Mouse (Mus musculus): Measurements from ENCODE around the gene Commd1. TPM values are rescaled to one million over a fixed set of nuclear protein-coding genes. Genes with fewer than 3 reads are reported as not detected.

The Commd1 gene
- polyA plus RNA-seq, 1 experiment from 2014 or later: 388 TPM

DNA sequence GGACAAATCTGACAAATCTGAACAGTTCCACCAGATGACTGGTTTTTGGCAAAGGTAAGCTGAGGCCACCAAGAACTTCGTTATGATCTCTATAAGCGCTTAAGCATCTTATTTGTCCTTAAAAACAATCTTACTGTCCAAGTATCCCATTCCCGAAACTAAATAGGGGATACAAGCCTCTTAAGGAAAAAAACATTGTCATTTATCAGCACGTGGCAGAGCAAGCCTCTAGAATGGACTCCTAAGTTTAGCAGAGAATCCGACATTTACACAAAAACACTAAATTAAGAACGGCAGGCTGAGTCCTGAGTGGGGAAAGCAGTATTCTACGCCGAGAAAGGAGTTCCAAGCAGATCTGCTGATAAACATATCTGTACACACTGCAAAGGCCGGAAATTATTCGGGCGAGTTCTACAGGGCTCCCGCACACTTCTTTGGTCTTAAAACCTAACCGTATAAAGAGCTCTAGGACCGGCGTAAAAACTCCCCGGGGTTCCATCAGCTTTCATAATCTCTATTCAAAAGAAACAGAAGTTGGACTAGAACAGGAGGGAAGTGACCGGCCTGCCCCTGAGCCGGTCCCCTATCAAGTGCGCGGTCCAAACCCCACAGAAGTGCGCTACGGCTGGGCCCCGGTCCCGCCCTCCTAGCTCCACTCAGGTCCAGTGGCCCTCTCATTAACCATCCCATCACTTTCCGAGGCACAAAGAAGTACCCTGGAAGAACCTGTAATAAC, 124.3 kb downstream of the Commd1 start:
- WGBS: 20% methylated on average over 25 of the region's 25 CpGs
- H3K4me3 ChIP-seq (replicated peaks): peak overlapping the region; percentile 73
- H3K27ac ChIP-seq: no peak overlapping the region
- H3K36me3 ChIP-seq: no peaks in the 10 kb centered on the region
- H3K4me1 ChIP-seq (replicated peaks): peaks cover 20% of the 10 kb centered on the region
- H3K27me3 ChIP-seq: peaks cover 50% of the 10 kb centered on the region
- ATAC-seq (ENCODE audit: insufficient number of reproducible peaks, insufficient read depth, low FRiP score, low TSS enrichment, low read depth): no peak
- peak overlapping the region; percentile 71; the same call in 1 of the 2 replicates for H3K9ac ChIP-seq (replicated peaks)
- H3K9me3 ChIP-seq: no peaks in the 10 kb centered on the region
- peak overlapping the region; percentile 98 for H3K4me2 ChIP-seq

DNA sequence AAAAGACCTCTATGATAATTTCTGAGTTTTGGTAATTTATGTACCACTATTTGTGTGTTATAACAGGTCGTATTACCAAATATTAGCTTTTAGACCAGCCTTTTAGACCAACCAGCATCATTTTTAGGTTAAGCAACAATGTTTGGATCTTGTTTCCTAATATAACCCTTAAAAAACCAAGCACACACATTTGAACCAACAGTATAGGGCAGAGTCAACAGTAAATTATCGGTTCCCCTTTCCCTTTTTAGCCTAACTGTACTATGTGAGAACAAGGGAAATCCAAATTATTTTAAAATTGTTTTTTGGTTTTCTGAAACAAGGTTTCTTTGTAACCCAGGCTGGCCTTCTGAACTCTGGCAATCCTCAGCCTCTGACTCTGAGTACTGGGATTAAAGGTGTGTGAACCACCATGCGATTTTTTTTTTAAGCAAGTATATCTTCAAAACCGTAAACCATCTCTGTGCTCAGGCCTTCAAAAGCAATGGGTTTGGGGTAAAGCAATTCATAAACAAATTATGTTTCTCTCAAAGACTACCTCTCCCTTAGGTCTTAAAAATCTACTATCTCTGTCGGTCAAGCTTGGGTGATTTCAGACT, 125.0 kb downstream of the Commd1 start:
- no peak overlapping the region for H3K4me3 ChIP-seq (replicated peaks)
- H3K9ac ChIP-seq (replicated peaks): no peak overlapping the region
- H3K4me2 ChIP-seq: no peak overlapping the region
- no peaks in the 10 kb centered on the region for H3K36me3 ChIP-seq
- H3K27ac ChIP-seq: no peak overlapping the region
- no peaks in the 10 kb centered on the region for H3K9me3 ChIP-seq
- H3K27me3 ChIP-seq: peaks cover 46% of the 10 kb centered on the region
- H3K4me1 ChIP-seq (replicated peaks): peaks cover 20% of the 10 kb centered on the region
- WGBS: 76% methylated on average over 5 of the region's 5 CpGs
- ATAC-seq (ENCODE audit: insufficient number of reproducible peaks, insufficient read depth, low FRiP score, low TSS enrichment, low read depth): no peak

DNA sequence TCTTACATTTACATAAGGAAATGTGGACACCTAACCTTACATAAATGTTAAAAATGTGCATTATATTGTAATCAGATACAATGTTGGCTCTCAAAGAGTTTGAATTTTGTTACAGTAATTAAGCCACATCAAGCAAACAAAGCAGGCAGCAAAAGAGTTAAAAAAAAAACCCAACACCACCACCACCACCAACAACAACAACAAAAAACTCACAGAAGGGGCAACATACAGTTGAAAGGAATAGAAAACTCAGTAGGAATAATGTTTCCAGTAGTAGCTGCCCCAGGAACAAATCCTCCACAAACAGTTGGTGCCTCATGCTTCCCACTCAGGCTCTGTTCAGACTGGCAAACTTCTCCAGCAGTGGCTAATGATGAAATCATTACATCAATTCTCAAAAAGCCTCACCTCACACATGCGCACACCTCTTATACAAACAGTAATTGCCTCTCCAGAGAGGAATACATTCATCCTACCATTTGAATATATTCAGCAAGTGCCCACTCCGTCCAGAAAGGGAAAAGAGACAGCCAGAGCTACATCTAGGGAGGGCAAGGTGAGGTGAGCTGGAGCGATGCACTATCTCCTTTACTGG, 125.7 kb downstream of the Commd1 start:
- Histone ChIP-seq H3K4me3 (replicated peaks) (no peak overlapping the region), H3K27me3 (peaks cover 39% of the 10 kb centered on the region), H3K27ac (no peak overlapping the region), H3K4me2 (no peak overlapping the region), H3K4me1 (replicated peaks) (peaks cover 20% of the 10 kb centered on the region), H3K9me3 (no peaks in the 10 kb centered on the region), H3K9ac (replicated peaks) (no peak overlapping the region), H3K36me3 (no peaks in the 10 kb centered on the region)
- 88% methylated on average over 3 of the region's 3 CpGs for whole genome bisulfite sequencing
- ATAC-seq (ENCODE audit: insufficient number of reproducible peaks, insufficient read depth, low FRiP score, low TSS enrichment, low read depth): no peak

DNA sequence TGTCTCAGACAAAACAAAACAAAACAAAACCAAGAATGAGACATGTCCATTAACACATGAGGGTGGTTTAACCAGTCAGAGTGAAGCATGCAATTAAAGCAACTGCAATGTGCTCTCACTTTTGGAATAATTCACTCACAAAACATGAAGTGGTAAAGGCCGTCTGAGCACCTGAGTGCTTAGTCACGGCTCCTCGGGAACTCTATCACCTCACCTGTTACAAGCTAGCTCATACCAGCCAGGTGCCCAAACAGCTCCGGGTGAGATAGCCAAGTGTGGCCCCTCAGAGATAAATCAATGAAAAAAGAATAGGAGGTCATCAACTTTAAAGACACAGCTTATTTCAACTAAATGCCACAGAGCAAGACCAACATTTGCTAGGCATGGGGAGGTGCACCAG, 127.6 kb downstream of the Commd1 start:
- Histone ChIP-seq H3K9ac (replicated peaks) (no peak overlapping the region), H3K4me1 (replicated peaks) (peaks cover 13% of the 10 kb centered on the region), H3K27me3 (peaks cover 28% of the 10 kb centered on the region), H3K36me3 (no peaks in the 10 kb centered on the region), H3K4me3 (replicated peaks) (no peak overlapping the region), H3K9me3 (no peaks in the 10 kb centered on the region), H3K4me2 (no peak overlapping the region), H3K27ac (no peak overlapping the region)
- WGBS: 81% methylated on average over 4 of the region's 4 CpGs
- ATAC-seq (ENCODE audit: insufficient number of reproducible peaks, insufficient read depth, low FRiP score, low TSS enrichment, low read depth): no peak

DNA sequence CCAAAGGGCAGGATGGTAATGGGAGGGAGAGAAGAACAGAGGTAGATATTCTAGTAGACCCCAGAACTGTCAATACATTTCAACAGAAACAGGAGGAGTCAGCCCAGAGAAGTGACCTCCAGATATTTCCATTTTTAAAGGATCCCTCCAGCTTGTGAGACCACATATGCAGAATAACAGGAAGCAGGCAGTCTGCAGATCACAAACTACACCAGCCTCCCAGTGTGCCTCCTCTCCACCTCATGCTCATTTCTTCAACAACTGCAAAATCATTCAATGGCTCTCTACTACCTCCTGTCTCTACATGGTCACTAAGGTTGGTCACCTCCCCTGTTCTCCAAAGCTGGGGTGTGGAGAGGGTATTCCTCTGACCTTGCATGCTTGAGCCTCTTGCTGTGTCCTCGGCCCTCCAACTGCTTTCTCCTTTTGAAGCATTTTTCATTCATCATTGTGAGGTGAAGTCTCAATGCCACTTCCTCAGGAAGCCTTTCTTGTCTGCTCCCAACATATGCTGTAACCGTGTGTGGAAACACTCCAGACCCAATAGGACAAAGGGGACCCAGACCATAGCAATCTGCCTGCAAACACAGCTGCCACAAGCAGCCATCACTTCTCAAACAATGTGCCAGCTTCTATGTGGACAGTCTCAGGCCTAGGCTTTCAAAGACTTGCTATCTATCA, 128.6 kb downstream of the Commd1 start:
- H3K4me2 ChIP-seq: no peak overlapping the region
- H3K4me3 ChIP-seq (replicated peaks): no peak overlapping the region
- 65% methylated on average over 2 of the region's 2 CpGs for WGBS
- H3K9me3 ChIP-seq: no peaks in the 10 kb centered on the region
- no peak for ATAC-seq (ENCODE audit: insufficient number of reproducible peaks, insufficient read depth, low FRiP score, low TSS enrichment, low read depth)
- H3K27ac ChIP-seq: no peak overlapping the region
- no peak overlapping the region for H3K9ac ChIP-seq (replicated peaks)
- peaks cover 21% of the 10 kb centered on the region for H3K27me3 ChIP-seq
- peaks cover 9% of the 10 kb centered on the region for H3K4me1 ChIP-seq (replicated peaks)
- H3K36me3 ChIP-seq: no peaks in the 10 kb centered on the region

DNA sequence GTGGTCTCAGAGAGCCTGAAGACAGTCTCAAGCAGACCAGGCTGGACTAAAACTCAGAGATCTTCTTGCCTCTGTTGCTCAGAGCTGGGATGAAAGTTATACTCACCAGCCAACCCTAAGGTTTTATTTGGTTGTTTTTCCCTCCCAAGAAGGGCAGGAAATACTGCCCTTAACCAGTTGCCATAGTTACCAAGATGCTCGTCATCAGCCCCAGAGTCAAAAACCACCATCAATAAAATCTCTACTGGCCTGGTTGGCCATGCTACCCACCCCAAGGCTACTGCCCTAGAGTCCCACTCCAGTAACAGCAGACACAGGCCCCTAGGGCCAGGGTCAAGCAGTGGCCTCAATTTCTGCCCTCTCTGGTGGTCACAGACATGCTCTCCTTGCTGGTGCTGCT, 129.7 kb downstream of the Commd1 start:
- Histone ChIP-seq H3K4me1 (replicated peaks) (peaks cover 4% of the 10 kb centered on the region; the same call in 1 of the 2 replicates), H3K4me2 (no peak overlapping the region), H3K27ac (no peak overlapping the region)

DNA sequence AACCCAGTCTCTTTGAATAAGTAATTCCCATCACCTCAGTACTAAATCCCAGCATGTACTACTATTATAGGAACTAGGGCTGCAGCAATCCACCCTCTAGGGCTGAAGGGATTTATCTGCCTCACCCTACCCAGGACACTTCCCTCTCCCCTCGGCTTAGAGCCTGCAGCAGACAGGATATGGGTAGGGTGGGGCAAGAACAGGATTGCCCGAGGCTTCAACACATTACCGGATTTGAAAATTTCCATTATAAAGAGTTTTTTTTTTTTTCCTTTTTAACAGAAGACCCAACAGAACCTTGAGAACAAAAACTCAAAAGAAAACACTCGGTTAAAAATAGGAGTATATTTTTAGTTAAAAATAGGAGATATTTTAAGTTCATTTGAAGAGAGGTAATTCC, 130.8 kb downstream of the Commd1 start:
- no peak for ATAC-seq (ENCODE audit: insufficient number of reproducible peaks, insufficient read depth, low FRiP score, low TSS enrichment, low read depth)
- Histone ChIP-seq H3K36me3 (no peaks in the 10 kb centered on the region), H3K27ac (no peak overlapping the region), H3K4me2 (no peak overlapping the region), H3K4me1 (replicated peaks) (peaks cover 6% of the 10 kb centered on the region; the same call in 1 of the 2 replicates), H3K4me3 (replicated peaks) (no peak overlapping the region), H3K27me3 (peaks cover under 1% of the 10 kb centered on the region; the same call in 1 of the 2 replicates), H3K9me3 (no peaks in the 10 kb centered on the region), H3K9ac (replicated peaks) (no peak overlapping the region)
- WGBS: 56% methylated on average over 4 of the region's 4 CpGs

More for the DNA sequence above, 129.7 kb downstream of the Commd1 start:
- no peak for ATAC-seq (ENCODE audit: insufficient number of reproducible peaks, insufficient read depth, low FRiP score, low TSS enrichment, low read depth)
- peaks cover 10% of the 10 kb centered on the region for H3K27me3 ChIP-seq
- WGBS: 31% methylated on average over 1 of the region's 1 CpGs
- no peaks in the 10 kb centered on the region for H3K36me3 ChIP-seq
- no peak overlapping the region for H3K4me3 ChIP-seq (replicated peaks)
- no peaks in the 10 kb centered on the region for H3K9me3 ChIP-seq
- H3K9ac ChIP-seq (replicated peaks): no peak overlapping the region

DNA sequence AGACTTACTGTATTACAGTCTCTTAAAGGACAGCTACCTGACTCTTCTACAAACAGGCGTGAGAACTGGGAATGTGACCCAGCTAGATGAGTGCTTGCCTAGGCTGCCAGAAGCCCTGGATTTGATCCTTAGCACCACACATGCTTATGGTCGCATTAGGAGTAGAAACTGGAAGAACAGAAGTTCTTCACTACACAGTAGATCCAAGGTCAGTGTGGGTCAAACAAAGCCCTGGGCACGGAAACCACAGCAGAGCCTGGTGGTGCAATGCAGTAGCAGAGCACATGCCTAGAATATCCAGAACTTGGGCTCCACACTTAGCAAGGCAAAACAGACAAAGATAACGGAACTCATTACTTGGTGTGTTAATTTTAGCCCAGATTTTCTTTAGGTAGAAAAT, 132.1 kb downstream of the Commd1 start:
- Histone ChIP-seq H3K4me1 (replicated peaks) (peaks cover 9% of the 10 kb centered on the region; the same call in 1 of the 2 replicates), H3K9me3 (no peaks in the 10 kb centered on the region), H3K4me3 (replicated peaks) (no peak overlapping the region), H3K27ac (no peak overlapping the region), H3K27me3 (no peaks in the 10 kb centered on the region), H3K36me3 (no peaks in the 10 kb centered on the region), H3K4me2 (no peak overlapping the region), H3K9ac (replicated peaks) (no peak overlapping the region)
- 77% methylated on average over 4 of the region's 4 CpGs for WGBS
- no peak for ATAC-seq (ENCODE audit: insufficient number of reproducible peaks, insufficient read depth, low FRiP score, low TSS enrichment, low read depth)

DNA sequence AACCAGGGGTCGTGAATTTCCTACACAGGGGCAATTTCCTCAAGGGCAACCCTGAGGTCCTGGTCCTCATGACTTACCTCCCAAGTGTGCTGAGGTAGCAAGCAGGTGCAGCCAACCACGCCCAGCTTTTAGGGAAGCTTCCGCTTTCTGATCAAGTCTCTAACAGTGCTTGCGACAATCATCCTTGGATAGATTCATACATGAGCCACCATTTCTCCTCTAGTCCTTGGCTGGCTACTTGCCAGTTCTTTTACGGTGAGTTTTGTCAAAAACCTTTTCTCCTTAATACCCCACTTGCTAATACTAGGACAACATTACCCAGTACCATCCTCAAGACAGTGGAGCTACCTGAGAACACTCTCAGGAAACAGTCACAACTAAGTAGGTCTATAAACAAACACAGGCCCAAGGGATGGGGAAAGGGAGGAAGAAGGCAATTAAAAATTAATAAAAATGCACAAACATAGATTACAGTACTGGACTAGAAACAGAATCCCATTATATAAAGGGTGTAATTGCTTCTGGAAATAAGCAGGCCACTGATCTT, 133.5 kb downstream of the Commd1 start:
- Histone ChIP-seq H3K9ac (replicated peaks) (no peak overlapping the region), H3K4me1 (replicated peaks) (peaks cover 9% of the 10 kb centered on the region; the same call in 1 of the 2 replicates), H3K4me2 (no peak overlapping the region), H3K4me3 (replicated peaks) (no peak overlapping the region), H3K9me3 (no peaks in the 10 kb centered on the region), H3K36me3 (no peaks in the 10 kb centered on the region), H3K27me3 (no peaks in the 10 kb centered on the region), H3K27ac (no peak overlapping the region)
- WGBS: 76% methylated on average over 5 of the region's 5 CpGs
- no peak for ATAC-seq (ENCODE audit: insufficient number of reproducible peaks, insufficient read depth, low FRiP score, low TSS enrichment, low read depth)

DNA sequence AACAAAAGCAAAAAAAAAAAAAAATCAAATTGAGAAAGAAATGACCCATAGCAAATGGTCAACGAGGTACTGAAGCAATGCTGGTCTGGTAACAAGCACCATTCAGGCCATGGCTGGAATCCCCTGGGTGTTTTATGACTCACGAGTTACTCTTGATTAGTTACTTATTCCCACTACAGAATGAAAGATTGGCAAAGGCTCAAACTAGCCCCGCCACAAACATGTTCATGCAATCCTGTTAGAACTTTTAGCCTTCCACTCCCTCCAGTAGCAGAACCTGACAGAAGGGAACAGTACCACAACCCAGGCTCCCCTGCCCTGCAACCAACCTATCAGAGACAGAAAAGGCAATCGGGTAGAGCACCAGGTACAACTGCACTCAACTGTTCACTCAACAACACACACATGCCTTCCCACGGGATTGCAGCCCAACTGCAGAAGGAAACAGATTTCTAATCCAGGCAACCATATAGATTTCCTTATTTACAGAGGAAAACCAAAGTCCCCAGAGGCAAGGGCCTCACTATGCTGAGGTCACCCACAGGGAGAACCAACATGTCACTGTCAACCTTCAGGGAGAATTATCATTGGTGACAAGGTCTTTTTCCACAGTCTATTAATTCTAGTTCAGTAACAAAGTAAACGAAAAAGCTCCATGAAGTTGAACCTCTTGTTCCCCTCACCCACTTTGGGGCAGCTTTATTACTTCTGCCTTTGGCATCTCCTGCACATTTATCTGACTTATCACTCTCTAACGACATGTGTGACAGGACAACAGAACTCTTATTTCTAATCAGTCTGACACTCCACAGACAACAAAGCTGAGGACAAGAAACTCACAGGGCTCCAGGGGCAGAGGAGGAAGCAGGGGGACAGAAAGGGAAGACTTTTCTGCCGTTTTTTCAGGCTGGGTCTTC, 134.2 kb downstream of the Commd1 start:
- Histone ChIP-seq H3K9me3 (no peaks in the 10 kb centered on the region), H3K4me2 (no peak overlapping the region), H3K4me3 (replicated peaks) (no peak overlapping the region), H3K9ac (replicated peaks) (no peak overlapping the region), H3K36me3 (no peaks in the 10 kb centered on the region), H3K4me1 (replicated peaks) (peaks cover 9% of the 10 kb centered on the region; the same call in 1 of the 2 replicates), H3K27me3 (no peaks in the 10 kb centered on the region), H3K27ac (no peak overlapping the region)
- WGBS: 23% methylated on average over 8 of the region's 8 CpGs
- ATAC-seq (ENCODE audit: insufficient number of reproducible peaks, insufficient read depth, low FRiP score, low TSS enrichment, low read depth): no peak

Measured in limb, embryonic 12.5 days (tissue).